Mouse (Mus musculus) c-Kit-positive CD71-negative TER-119-negative erythroid progenitor cells, embryonic 14.5 days (primary cell): ENCODE data around the gene Bptf.
"Not testable (repeated sequence)": the region's sequence is repeated elsewhere in the genome, so short reads cannot be mapped to it uniquely, and the experiment has no call there.

Source experiments
- DNase-seq: peaks from one replicate; pipeline ENCODE4 v3.0.0-alpha.2; 2013; ENCODE audit warnings: low read depth

The Bptf gene

GRCm38 (mm10) chr11:107131749-107132421, at the start of gene Bptf:
Bptf (minus strand) TSS chr11:107132127.
- peak; percentile 73 for DNase-seq

- DNase-seq, result no peak
Observed at GRCm38 (mm10) chr11:107161215-107161614, 29.3 kb upstream of the Bptf start.

GRCm38 (mm10) chr11:107159034-107159433, 27.1 kb upstream of the Bptf start:
- peak; percentile 26 for DNase-seq

GRCm38 (mm10) chr11:107156977-107157642, 25.2 kb upstream of the Bptf start:
- DNase-seq, result no peak

GRCm38 (mm10) chr11:107155292-107155691, 23.4 kb upstream of the Bptf start:
- no peak for DNase-seq

GRCm38 (mm10) chr11:107154431-107154830, 22.5 kb upstream of the Bptf start:
- no peak for DNase-seq

- DNase-seq, result no peak
Observed at GRCm38 (mm10) chr11:107153645-107154044, 21.7 kb upstream of the Bptf start.

GRCm38 (mm10) chr11:107151809-107152208, 19.9 kb upstream of the Bptf start:
- no peak for DNase-seq

- DNase-seq, result not testable (repeated sequence)
Observed at GRCm38 (mm10) chr11:107143956-107144355, 12.0 kb upstream of the Bptf start.

- no peak for DNase-seq
Observed at GRCm38 (mm10) chr11:107142382-107142781, 10.5 kb upstream of the Bptf start.

GRCm38 (mm10) chr11:107140756-107141155, 8.8 kb upstream of the Bptf start:
- DNase-seq, result no peak

- no peak for DNase-seq
Observed at GRCm38 (mm10) chr11:107138633-107139032, 6.7 kb upstream of the Bptf start.

- DNase-seq, result no peak
Observed at GRCm38 (mm10) chr11:107137593-107137992, 5.7 kb upstream of the Bptf start.

GRCm38 (mm10) chr11:107136458-107136857, 4.5 kb upstream of the Bptf start:
- DNase-seq, result not testable (repeated sequence)

GRCm38 (mm10) chr11:107135741-107136140, 3.8 kb upstream of the Bptf start:
- no peak for DNase-seq

GRCm38 (mm10) chr11:107132426-107132825, 499 bp upstream of the Bptf start:
- no peak for DNase-seq

- DNase-seq, result no peak
Observed at GRCm38 (mm10) chr11:107130879-107131748, 813 bp downstream of the Bptf start.

GRCm38 (mm10) chr11:107130221-107130788, 1.6 kb downstream of the Bptf start:
- no peak for DNase-seq

GRCm38 (mm10) chr11:107129641-107130040, 2.3 kb downstream of the Bptf start:
- no peak for DNase-seq

GRCm38 (mm10) chr11:107126716-107127115, 5.2 kb downstream of the Bptf start:
- not testable (repeated sequence) for DNase-seq

GRCm38 (mm10) chr11:107125011-107125410, 6.9 kb downstream of the Bptf start:
- no peak for DNase-seq

GRCm38 (mm10) chr11:107124327-107124731, 7.6 kb downstream of the Bptf start:
- DNase-seq, result no peak
